Mouse (Mus musculus): ENCODE results near the gene Bag5. TPM values are rescaled to one million over a fixed set of nuclear protein-coding genes. Genes with fewer than 3 reads are reported as not detected.

Gene Bag5
- polyA plus RNA-seq, 1 experiment, result 7.7 TPM

- Histone ChIP-seq H3K4me3 (replicated peaks; ENCODE audit: control insufficient read depth, low read depth, low read length) (no peak overlapping the region), H3K4me1 (ENCODE audit: control insufficient read depth, insufficient read depth, low read length) (peaks cover 4% of the 10 kb centered on the region), H3K27ac (ENCODE audit: control insufficient read depth, insufficient read depth, low read depth, low read length, poor library complexity) (no peak overlapping the region)
- WGBS, result 4% methylated on average over 2 of the region's 2 CpGs
- TF ChIP-seq POLR2A (IDR thresholded peaks at IDR 0.05; ENCODE audit: borderline replicate concordance, control insufficient read depth, low read depth, low read length) (no peak), CTCF (IDR thresholded peaks at IDR 0.05; ENCODE audit: control insufficient read depth, insufficient read depth, low read length) (no peak)
These were observed 38.1 kb downstream of the Bag5 start for GRCm38 (mm10) chr12:111674850-111675486.

GRCm38 (mm10) chr12:111672581-111672980 is 40.5 kb downstream of the Bag5 start:
- peaks cover 2% of the 10 kb centered on the region; the same call in 1 of the 2 replicates for H3K4me1 ChIP-seq (ENCODE audit: control insufficient read depth, insufficient read depth, low read length)
- TF ChIP-seq CTCF (IDR thresholded peaks at IDR 0.05; ENCODE audit: control insufficient read depth, insufficient read depth, low read length), result no peak
- no peak for TF ChIP-seq POLR2A (IDR thresholded peaks at IDR 0.05; ENCODE audit: borderline replicate concordance, control insufficient read depth, low read depth, low read length)
- no peak overlapping the region for H3K4me3 ChIP-seq (replicated peaks; ENCODE audit: control insufficient read depth, low read depth, low read length)
- 9% methylated on average over 12 of the region's 12 CpGs for WGBS
- no peak overlapping the region for H3K27ac ChIP-seq (ENCODE audit: control insufficient read depth, insufficient read depth, low read depth, low read length, poor library complexity)

- no peak within 1 kb of the TSS; the same call in 1 of the 2 replicates for H3K27ac ChIP-seq (ENCODE audit: control insufficient read depth, insufficient read depth, low read depth, low read length, poor library complexity)
- H3K4me3 ChIP-seq (replicated peaks; ENCODE audit: control insufficient read depth, low read depth, low read length), result peak within 1 kb of the TSS; percentile 26
- TF ChIP-seq POLR2A (IDR thresholded peaks at IDR 0.05; ENCODE audit: borderline replicate concordance, control insufficient read depth, low read depth, low read length) (0 out of 2 replicates have a peak, but pooled peaks have one; percentile 20), CTCF (IDR thresholded peaks at IDR 0.05; ENCODE audit: control insufficient read depth, insufficient read depth, low read length) (no peak)
- no peaks in the 10 kb centered on the region for H3K4me1 ChIP-seq (ENCODE audit: control insufficient read depth, insufficient read depth, low read length)
- WGBS, result 2% methylated on average over 31 of the region's 31 CpGs
These were observed 40.9 kb downstream of the Bag5 start, which contains the start of gene Ckb for GRCm38 (mm10) chr12:111672176-111672575. TSS of gene Ckb (minus strand) at chr12:111672338.

GRCm38 (mm10) chr12:111671431-111671902 is 41.6 kb downstream of the Bag5 start:
- WGBS, result 2% methylated on average over 34 of the region's 34 CpGs
- Histone ChIP-seq H3K4me1 (ENCODE audit: control insufficient read depth, insufficient read depth, low read length) (no peaks in the 10 kb centered on the region), H3K4me3 (replicated peaks; ENCODE audit: control insufficient read depth, low read depth, low read length) (peak overlapping the region; percentile 26), H3K27ac (ENCODE audit: control insufficient read depth, insufficient read depth, low read depth, low read length, poor library complexity) (no peak overlapping the region)
- TF ChIP-seq POLR2A (IDR thresholded peaks at IDR 0.05; ENCODE audit: borderline replicate concordance, control insufficient read depth, low read depth, low read length) (no peak), CTCF (IDR thresholded peaks at IDR 0.05; ENCODE audit: control insufficient read depth, insufficient read depth, low read length) (no peak)

- no peak overlapping the region for H3K27ac ChIP-seq (ENCODE audit: control insufficient read depth, insufficient read depth, low read depth, low read length, poor library complexity)
- TF ChIP-seq POLR2A (IDR thresholded peaks at IDR 0.05; ENCODE audit: borderline replicate concordance, control insufficient read depth, low read depth, low read length) (no peak), CTCF (IDR thresholded peaks at IDR 0.05; ENCODE audit: control insufficient read depth, insufficient read depth, low read length) (no peak)
- 4% methylated on average over 35 of the region's 35 CpGs for WGBS
- H3K4me1 ChIP-seq (ENCODE audit: control insufficient read depth, insufficient read depth, low read length), result no peaks in the 10 kb centered on the region
- H3K4me3 ChIP-seq (replicated peaks; ENCODE audit: control insufficient read depth, low read depth, low read length), result no peak overlapping the region
These were observed 42.1 kb downstream of the Bag5 start for GRCm38 (mm10) chr12:111670976-111671375.

GRCm38 (mm10) chr12:111670371-111670971 is 42.6 kb downstream of the Bag5 start:
- Histone ChIP-seq H3K27ac (ENCODE audit: control insufficient read depth, insufficient read depth, low read depth, low read length, poor library complexity) (no peak overlapping the region), H3K4me3 (replicated peaks; ENCODE audit: control insufficient read depth, low read depth, low read length) (no peak overlapping the region), H3K4me1 (ENCODE audit: control insufficient read depth, insufficient read depth, low read length) (no peaks in the 10 kb centered on the region)
- WGBS, result 40% methylated on average over 29 of the region's 29 CpGs
- TF ChIP-seq CTCF (IDR thresholded peaks at IDR 0.05; ENCODE audit: control insufficient read depth, insufficient read depth, low read length) (no peak), POLR2A (IDR thresholded peaks at IDR 0.05; ENCODE audit: borderline replicate concordance, control insufficient read depth, low read depth, low read length) (no peak)

GRCm38 (mm10) chr12:111669961-111670360 is 43.1 kb downstream of the Bag5 start:
- Histone ChIP-seq H3K27ac (ENCODE audit: control insufficient read depth, insufficient read depth, low read depth, low read length, poor library complexity) (no peak overlapping the region), H3K4me3 (replicated peaks; ENCODE audit: control insufficient read depth, low read depth, low read length) (no peak overlapping the region), H3K4me1 (ENCODE audit: control insufficient read depth, insufficient read depth, low read length) (no peaks in the 10 kb centered on the region)
- TF ChIP-seq CTCF (IDR thresholded peaks at IDR 0.05; ENCODE audit: control insufficient read depth, insufficient read depth, low read length), result no peak
- no peak for TF ChIP-seq POLR2A (IDR thresholded peaks at IDR 0.05; ENCODE audit: borderline replicate concordance, control insufficient read depth, low read depth, low read length)
- WGBS, result 78% methylated on average over 8 of the region's 8 CpGs

- Histone ChIP-seq H3K4me1 (ENCODE audit: control insufficient read depth, insufficient read depth, low read length) (no peaks in the 10 kb centered on the region), H3K27ac (ENCODE audit: control insufficient read depth, insufficient read depth, low read depth, low read length, poor library complexity) (peak overlapping the region; percentile 26; the same call in 1 of the 2 replicates), H3K4me3 (replicated peaks; ENCODE audit: control insufficient read depth, low read depth, low read length) (no peak overlapping the region)
- WGBS, result 77% methylated on average over 23 of the region's 23 CpGs
- TF ChIP-seq POLR2A (IDR thresholded peaks at IDR 0.05; ENCODE audit: borderline replicate concordance, control insufficient read depth, low read depth, low read length), result no peak
- TF ChIP-seq CTCF (IDR thresholded peaks at IDR 0.05; ENCODE audit: control insufficient read depth, insufficient read depth, low read length), result no peak
These were observed 43.9 kb downstream of the Bag5 start for GRCm38 (mm10) chr12:111669000-111669788.
